Mouse (Mus musculus): Measurements from ENCODE around the gene Fam185a. TPM values are rescaled to one million over a fixed set of nuclear protein-coding genes. Genes with fewer than 3 reads are reported as not detected.

Fam185a gene
- polyA plus RNA-seq, 1 experiment from 2014 or later = 7.9 TPM

DNA sequence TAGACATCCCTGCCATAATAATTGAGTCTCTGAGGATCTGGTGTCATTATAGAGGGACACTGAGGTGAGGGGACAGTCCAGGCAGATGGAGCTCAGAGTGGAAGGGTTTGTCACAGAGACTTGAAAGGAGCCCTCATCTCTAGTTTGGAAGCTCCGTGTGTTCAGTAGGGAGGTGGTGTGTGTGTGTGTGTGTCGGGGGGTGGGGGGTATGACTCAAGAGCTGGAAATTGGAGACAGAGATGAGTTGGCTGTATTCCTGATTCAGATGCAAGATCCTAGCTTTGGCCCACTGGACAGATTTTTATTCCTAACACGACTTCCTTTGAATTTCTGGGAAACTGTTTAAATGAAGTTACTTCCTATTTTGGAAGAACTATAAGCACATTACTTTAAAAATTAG is 62.5 kb downstream of the Fam185a start:
- no peaks in the 10 kb centered on the region for H3K36me3 ChIP-seq (replicated peaks)
- no peak overlapping the region for H3K9ac ChIP-seq
- ATAC-seq (replicated peaks) = no peak
- H3K4me3 ChIP-seq = no peak overlapping the region
- no peak overlapping the region for H3K27ac ChIP-seq
- no peaks in the 10 kb centered on the region for H3K27me3 ChIP-seq (replicated peaks)
- WGBS = 94% methylated on average over 3 of the region's 3 CpGs
- no peak overlapping the region for H3K4me2 ChIP-seq
- no peaks in the 10 kb centered on the region for H3K9me3 ChIP-seq
- H3K4me1 ChIP-seq = no peaks in the 10 kb centered on the region

DNA sequence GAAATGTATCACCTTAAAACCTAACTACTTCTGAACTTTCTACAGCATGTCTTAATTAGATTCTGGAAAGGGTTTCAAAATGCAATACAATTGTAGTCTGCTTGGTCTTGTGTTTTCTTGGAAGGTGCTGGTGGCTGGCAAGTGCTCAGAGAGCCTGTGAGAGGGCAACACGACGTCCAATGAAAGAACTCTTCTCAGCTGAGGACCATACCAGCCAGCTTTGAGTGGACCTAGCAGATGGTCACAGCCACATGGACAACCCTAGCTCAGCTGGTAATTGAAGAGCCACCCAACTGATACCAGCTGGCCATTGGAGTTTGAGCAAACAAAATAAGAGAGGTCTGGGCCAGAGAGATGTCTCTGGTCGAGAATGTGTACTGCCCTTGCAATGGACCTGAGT is 63.0 kb downstream of the Fam185a start:
- no peak for ATAC-seq (replicated peaks)
- H3K4me3 ChIP-seq = no peak overlapping the region
- WGBS = 94% methylated on average over 3 of the region's 3 CpGs
- H3K4me1 ChIP-seq = no peaks in the 10 kb centered on the region
- no peaks in the 10 kb centered on the region for H3K27me3 ChIP-seq (replicated peaks)
- no peaks in the 10 kb centered on the region for H3K36me3 ChIP-seq (replicated peaks)
- no peak overlapping the region for H3K27ac ChIP-seq
- no peaks in the 10 kb centered on the region for H3K9me3 ChIP-seq
- H3K4me2 ChIP-seq = no peak overlapping the region
- H3K9ac ChIP-seq = no peak overlapping the region

DNA sequence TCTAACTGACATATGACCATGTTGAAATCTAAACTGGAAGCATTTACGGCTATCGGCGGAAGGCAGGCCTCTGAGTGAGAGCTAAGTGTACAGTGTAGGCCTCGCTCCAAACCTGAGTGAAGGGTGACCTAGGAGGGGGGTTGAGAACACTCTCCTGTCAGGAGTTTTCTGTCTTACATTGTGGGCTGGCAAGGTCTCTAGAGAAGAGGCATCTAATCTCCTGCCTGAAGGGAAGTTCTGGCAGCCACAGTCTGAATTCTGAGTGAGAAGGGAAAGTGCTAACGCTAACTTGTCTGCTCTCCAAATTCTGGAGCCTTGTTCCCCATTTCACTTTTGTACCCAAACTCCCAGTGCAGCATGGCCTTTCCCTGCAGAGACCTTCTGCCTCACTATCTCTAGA is 63.7 kb downstream of the Fam185a start:
- Histone ChIP-seq H3K27me3 (replicated peaks) (no peaks in the 10 kb centered on the region), H3K4me3 (no peak overlapping the region), H3K9me3 (no peaks in the 10 kb centered on the region), H3K27ac (no peak overlapping the region), H3K4me2 (no peak overlapping the region), H3K36me3 (replicated peaks) (no peaks in the 10 kb centered on the region), H3K9ac (no peak overlapping the region), H3K4me1 (no peaks in the 10 kb centered on the region)
- ATAC-seq (replicated peaks) = no peak
- 93% methylated on average over 5 of the region's 5 CpGs for WGBS

DNA sequence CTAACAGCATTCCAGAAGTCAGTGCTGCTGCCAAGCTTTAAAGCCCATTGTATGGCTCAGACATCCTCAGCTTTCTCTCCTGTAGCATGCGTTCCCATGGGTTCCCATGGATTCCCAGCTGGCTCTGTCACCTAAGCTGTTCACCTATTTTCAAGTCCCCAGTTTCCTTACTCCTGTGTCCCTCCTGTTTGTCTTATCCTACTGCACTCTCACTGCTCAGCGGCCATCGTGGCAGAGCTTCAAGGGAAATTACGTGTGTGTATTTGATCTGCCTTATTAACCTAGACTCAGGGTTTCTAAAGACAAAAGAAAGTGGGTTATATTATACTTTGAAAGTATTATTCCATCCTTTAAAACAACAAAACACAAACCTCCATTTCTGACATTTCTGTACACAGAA is 64.4 kb downstream of the Fam185a start:
- Histone ChIP-seq H3K4me1 (no peaks in the 10 kb centered on the region), H3K9me3 (no peaks in the 10 kb centered on the region), H3K9ac (no peak overlapping the region), H3K4me3 (no peak overlapping the region), H3K27ac (no peak overlapping the region), H3K27me3 (replicated peaks) (no peaks in the 10 kb centered on the region), H3K36me3 (replicated peaks) (no peaks in the 10 kb centered on the region), H3K4me2 (no peak overlapping the region)
- no peak for ATAC-seq (replicated peaks)
- 59% methylated on average over 4 of the region's 4 CpGs for WGBS

DNA sequence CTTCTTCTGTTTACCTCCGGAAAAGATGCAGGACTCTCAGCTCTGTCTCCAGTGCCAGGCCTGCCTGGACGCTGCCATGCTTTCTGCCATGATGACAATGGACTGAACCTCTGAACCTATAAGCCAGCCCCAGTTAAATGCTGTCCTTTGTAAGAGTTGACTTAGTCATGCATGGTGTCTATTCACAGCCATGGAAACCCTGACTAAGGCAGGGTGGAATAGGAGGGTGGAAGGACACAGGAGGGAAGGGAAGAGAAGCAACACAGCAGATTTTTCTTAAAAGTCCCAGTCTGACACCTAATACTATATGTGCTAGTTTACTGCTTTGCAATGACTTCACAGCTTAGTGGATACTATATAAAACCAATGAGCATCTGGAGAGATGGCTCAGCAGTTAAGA is 66.7 kb downstream of the Fam185a start:
- Histone ChIP-seq H3K4me1 (no peaks in the 10 kb centered on the region), H3K36me3 (replicated peaks) (no peaks in the 10 kb centered on the region), H3K9ac (no peak overlapping the region), H3K9me3 (no peaks in the 10 kb centered on the region), H3K27ac (no peak overlapping the region), H3K4me2 (no peak overlapping the region), H3K27me3 (replicated peaks) (no peaks in the 10 kb centered on the region), H3K4me3 (no peak overlapping the region)
- WGBS = 34% methylated on average over 2 of the region's 2 CpGs
- ATAC-seq (replicated peaks) = no peak

DNA sequence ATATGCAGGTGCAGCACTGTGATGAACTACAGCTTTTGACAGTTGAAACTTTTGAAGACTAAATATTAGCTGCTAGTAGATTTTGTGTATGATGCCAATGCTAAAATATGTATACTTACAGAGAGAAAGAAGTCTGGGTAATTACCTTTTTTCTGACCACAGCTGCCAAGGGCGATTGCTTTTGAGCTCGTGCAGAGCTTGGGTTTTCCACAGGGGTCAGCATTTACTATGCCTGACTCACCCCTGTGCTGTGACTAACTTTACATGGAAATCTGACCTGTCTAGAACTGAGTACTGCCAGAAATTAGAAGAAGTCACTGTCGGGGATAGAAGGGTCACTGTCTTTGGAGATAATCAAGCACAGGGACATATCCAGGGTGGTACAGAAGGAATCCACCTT is 67.5 kb downstream of the Fam185a start:
- H3K4me1 ChIP-seq = no peaks in the 10 kb centered on the region
- no peak for ATAC-seq (replicated peaks)
- H3K36me3 ChIP-seq (replicated peaks) = no peaks in the 10 kb centered on the region
- H3K4me3 ChIP-seq = no peak overlapping the region
- H3K9me3 ChIP-seq = no peaks in the 10 kb centered on the region
- H3K4me2 ChIP-seq = no peak overlapping the region
- H3K9ac ChIP-seq = no peak overlapping the region
- H3K27me3 ChIP-seq (replicated peaks) = no peaks in the 10 kb centered on the region
- 81% methylated on average over 3 of the region's 3 CpGs for WGBS
- H3K27ac ChIP-seq = no peak overlapping the region

DNA sequence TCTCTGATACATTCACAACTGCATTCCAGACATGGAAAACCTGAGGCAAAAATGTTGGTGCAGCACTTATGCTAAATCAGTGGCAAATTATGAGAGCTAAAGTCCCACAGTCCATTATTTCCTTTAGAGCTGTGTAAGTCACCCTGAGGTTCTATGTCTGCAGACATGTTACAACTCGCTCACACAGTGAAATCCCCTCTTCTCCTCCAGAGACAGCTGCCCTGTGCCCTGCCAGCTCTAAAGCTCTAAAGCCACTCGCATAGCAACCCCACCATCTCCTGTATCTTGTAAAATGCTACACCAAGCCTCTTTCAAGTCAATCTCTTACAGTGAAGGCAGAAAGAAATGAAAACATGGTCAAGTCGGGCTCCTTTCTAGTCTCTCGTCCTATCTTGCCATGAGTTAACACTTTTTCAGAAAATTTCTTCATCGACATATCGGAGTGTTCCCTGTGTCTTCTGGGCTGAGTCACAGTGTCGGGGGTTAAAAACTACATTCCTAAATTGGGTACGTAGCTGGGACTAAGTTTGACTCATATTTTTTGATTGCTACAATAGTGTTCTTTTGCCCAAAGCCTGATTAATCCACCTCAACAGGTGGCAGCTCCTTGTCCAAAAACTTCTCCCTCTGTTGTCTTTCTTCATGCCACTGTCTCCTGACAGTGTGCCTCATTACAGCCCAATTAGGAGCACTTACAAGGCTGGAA is 68.7 kb downstream of the Fam185a start:
- Histone ChIP-seq H3K9ac (no peak overlapping the region), H3K4me2 (no peak overlapping the region), H3K4me1 (no peaks in the 10 kb centered on the region), H3K27ac (no peak overlapping the region), H3K4me3 (no peak overlapping the region), H3K27me3 (replicated peaks) (no peaks in the 10 kb centered on the region), H3K36me3 (replicated peaks) (no peaks in the 10 kb centered on the region), H3K9me3 (no peaks in the 10 kb centered on the region)
- WGBS = 87% methylated on average over 8 of the region's 8 CpGs
- no peak for ATAC-seq (replicated peaks)

DNA sequence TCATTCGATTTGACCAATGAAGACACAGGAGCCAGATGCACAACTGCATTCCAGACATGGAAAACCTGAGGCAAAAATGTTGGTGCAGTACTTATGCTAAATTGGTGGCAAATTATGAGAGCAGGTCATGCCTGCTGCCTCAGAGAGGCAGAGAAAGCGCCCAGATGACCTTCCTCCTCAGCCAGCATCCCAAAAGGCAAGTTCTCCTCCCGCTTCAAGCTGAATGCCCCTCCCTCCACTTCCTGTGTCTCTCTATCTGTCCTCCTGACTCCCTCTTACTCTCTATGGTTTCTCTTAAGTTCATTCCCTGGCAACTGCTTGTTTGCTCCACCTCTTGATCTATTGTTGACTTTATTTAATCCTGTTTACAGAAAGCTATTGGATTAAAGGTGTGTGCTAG is 70.0 kb downstream of the Fam185a start:
- Histone ChIP-seq H3K9ac (no peak overlapping the region), H3K9me3 (no peaks in the 10 kb centered on the region), H3K27me3 (replicated peaks) (no peaks in the 10 kb centered on the region), H3K27ac (no peak overlapping the region), H3K4me1 (no peaks in the 10 kb centered on the region), H3K4me3 (no peak overlapping the region), H3K4me2 (no peak overlapping the region), H3K36me3 (replicated peaks) (no peaks in the 10 kb centered on the region)
- ATAC-seq (replicated peaks) = no peak
- WGBS = 57% methylated on average over 3 of the region's 3 CpGs

DNA sequence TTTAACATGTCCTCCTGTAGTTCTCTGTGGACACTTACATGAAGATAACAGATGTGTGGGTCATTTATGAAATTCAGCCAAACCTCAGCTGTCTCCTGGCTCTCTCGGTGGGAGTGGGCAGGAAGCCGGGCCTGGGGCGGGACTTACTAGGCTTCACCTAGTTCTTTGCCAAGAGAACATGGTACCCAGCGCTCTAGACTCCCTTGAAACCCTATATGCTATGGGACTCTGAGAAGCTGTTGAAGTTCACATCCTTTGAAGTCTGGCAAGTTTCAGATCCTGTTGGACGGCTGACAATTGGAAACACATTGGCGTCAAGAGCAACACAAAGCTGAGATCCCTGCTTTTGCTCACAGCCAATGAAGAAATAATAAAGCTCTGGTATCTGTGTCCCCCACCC is 71.6 kb downstream of the Fam185a start:
- no peak for ATAC-seq (replicated peaks)
- no peak overlapping the region for H3K9ac ChIP-seq
- H3K9me3 ChIP-seq = no peaks in the 10 kb centered on the region
- no peak overlapping the region for H3K4me3 ChIP-seq
- 86% methylated on average over 6 of the region's 6 CpGs for WGBS
- H3K4me1 ChIP-seq = no peaks in the 10 kb centered on the region
- no peak overlapping the region for H3K27ac ChIP-seq
- H3K36me3 ChIP-seq (replicated peaks) = no peaks in the 10 kb centered on the region
- H3K27me3 ChIP-seq (replicated peaks) = no peaks in the 10 kb centered on the region
- H3K4me2 ChIP-seq = no peak overlapping the region

DNA sequence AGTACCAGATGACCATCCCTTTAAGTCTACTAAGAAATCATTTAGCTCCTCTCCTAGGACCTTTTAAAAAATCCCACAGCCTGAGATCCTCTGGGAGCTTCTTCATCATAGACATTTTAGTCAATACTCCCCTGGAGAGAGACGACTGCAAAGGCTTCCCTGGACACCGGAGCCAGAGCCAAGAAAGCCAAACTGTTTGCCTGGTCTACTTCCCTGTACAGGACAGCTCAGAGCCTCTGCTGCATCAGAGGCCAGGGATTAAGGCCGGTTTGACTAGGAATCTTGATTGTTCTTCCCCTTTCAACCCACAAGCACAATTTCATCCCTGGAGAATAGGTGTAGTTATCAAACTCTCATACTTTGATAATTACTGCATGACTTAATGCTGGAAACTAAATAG is 72.1 kb downstream of the Fam185a start:
- H3K36me3 ChIP-seq (replicated peaks) = no peaks in the 10 kb centered on the region
- no peak overlapping the region for H3K4me3 ChIP-seq
- no peaks in the 10 kb centered on the region for H3K9me3 ChIP-seq
- no peak overlapping the region for H3K9ac ChIP-seq
- H3K4me2 ChIP-seq = no peak overlapping the region
- no peaks in the 10 kb centered on the region for H3K27me3 ChIP-seq (replicated peaks)
- no peak for ATAC-seq (replicated peaks)
- WGBS = 62% methylated on average over 3 of the region's 3 CpGs
- no peaks in the 10 kb centered on the region for H3K4me1 ChIP-seq
- H3K27ac ChIP-seq = no peak overlapping the region

DNA sequence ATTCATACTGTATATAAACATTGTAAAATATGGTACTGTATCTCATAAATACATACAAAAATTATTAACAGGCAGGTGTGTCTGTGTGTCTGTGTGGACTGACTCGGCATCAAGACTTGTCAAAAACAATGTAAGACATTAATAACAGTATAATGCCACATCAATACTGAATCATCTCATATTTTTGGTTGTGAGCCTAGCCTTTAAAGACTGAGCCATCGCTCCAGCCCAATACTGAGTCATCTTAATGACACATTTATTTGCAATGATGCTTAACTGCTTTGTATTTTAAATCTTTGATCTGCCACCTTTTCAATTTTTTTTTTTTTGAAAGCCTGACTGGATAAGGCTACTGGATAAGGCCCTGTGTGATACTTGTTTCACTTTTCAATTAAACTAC is 73.7 kb downstream of the Fam185a start:
- Histone ChIP-seq H3K27ac (no peak overlapping the region), H3K9ac (no peak overlapping the region), H3K9me3 (no peaks in the 10 kb centered on the region), H3K36me3 (replicated peaks) (no peaks in the 10 kb centered on the region), H3K4me2 (no peak overlapping the region), H3K4me1 (no peaks in the 10 kb centered on the region), H3K4me3 (no peak overlapping the region), H3K27me3 (replicated peaks) (no peaks in the 10 kb centered on the region)
- no peak for ATAC-seq (replicated peaks)
- WGBS = 91% methylated on average over 2 of the region's 2 CpGs

DNA sequence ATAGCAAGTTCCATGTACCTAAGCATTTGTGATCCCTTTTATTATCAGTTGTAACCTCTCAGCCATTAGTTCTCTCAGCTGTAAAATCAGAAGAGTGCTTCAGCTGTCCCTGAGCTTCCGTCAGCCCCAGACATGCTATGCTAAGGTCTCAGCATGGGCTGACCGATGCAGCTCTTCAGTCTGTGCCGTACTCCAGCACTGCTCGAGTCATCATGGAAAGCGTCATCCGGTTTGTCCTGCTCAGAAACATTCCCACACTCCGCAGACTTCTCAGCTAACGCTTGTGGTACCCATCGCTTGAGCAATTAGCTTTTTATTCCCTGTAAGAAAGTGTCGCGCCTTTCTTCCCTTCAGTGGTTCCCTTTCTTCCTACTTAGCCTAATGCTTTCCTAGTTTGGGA is 74.2 kb downstream of the Fam185a start:
- no peak for ATAC-seq (replicated peaks)
- Histone ChIP-seq H3K27me3 (replicated peaks) (no peaks in the 10 kb centered on the region), H3K4me2 (no peak overlapping the region), H3K4me1 (no peaks in the 10 kb centered on the region), H3K9ac (no peak overlapping the region), H3K36me3 (replicated peaks) (no peaks in the 10 kb centered on the region), H3K9me3 (no peaks in the 10 kb centered on the region), H3K27ac (no peak overlapping the region), H3K4me3 (no peak overlapping the region)
- 71% methylated on average over 11 of the region's 11 CpGs for WGBS

DNA sequence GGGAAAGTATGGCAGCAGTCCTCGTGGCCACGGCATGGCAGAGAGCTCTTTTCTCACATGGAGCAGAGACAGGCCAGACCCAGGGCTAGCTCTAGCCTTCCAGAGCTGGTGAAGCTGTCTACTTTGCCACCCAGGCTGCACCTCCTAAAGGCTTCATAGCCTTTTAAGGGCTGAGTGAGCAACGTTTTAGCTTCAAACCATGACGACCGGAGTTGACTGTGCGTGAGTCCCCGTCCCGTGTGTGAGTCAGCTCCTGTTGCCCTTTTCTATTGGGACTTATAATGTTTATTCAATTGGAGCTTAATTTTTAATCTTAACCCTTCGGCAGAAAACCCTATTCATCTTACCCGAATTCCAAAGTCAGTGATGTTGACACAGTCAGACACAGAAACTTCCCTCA is 75.4 kb downstream of the Fam185a start:
- Histone ChIP-seq H3K4me3 (no peak overlapping the region), H3K9me3 (no peaks in the 10 kb centered on the region), H3K4me2 (no peak overlapping the region), H3K27ac (no peak overlapping the region), H3K27me3 (replicated peaks) (no peaks in the 10 kb centered on the region), H3K36me3 (replicated peaks) (no peaks in the 10 kb centered on the region), H3K4me1 (no peaks in the 10 kb centered on the region), H3K9ac (no peak overlapping the region)
- no peak for ATAC-seq (replicated peaks)
- WGBS = 81% methylated on average over 10 of the region's 10 CpGs

Data from midbrain, embryonic 15.5 days (tissue).